Mouse (Mus musculus) E14TG2a.4 (cell line): ENCODE measurements around the gene Cfl1.

ENCODE experiments used
- H3K27me3 ChIP-seq: 2 replicates; pipeline ENCODE4 v1.6.1; 2014; ENCODE audit warnings: low read length, control low read depth; ENCODE audit not compliant: insufficient read depth
- H3K36me3 ChIP-seq: 2 replicates; pipeline ENCODE4 v1.6.1; 2014; ENCODE audit warnings: low read length, control low read depth; ENCODE audit not compliant: insufficient read depth
- H3K4me1 ChIP-seq: replicated peaks from 2 replicates; pipeline ENCODE4 v1.6.1; 2014; ENCODE audit warnings: low read depth, low read length, control low read depth
- H3K4me3 ChIP-seq: replicated peaks from 2 replicates; pipeline ENCODE4 v1.5.1; 2014; ENCODE audit warnings: mild to moderate bottlenecking, low read length
- H3K9me3 ChIP-seq: 2 replicates; pipeline ENCODE4 v1.6.1; 2014; ENCODE audit warnings: low read length, control low read depth
- CTCF ChIP-seq: conservative IDR thresholded peaks from 2 replicates; pipeline ENCODE4 v1.5.1; 2014; ENCODE audit warnings: low read length
- NANOG ChIP-seq: IDR thresholded peaks from 2 replicates; pipeline ENCODE4 v1.6.1; 2014; ENCODE audit warnings: borderline replicate concordance, low read length, mixed read lengths
- POU5F1 ChIP-seq: IDR thresholded peaks from 2 replicates; pipeline ENCODE4 v1.6.1; 2014; ENCODE audit warnings: low read length, borderline replicate concordance

Gene Cfl1

GRCm38 (mm10) chr19:5529325-5530137 lies 39.3 kb downstream of the Cfl1 start:
- peak; percentile 88 for TF ChIP-seq CTCF
- TF ChIP-seq NANOG, result no peak
- TF ChIP-seq POU5F1, result no peak
- peak overlapping the region; percentile 8; the same call in 1 of the 2 replicates for H3K4me3 ChIP-seq
- H3K27me3 ChIP-seq, result peaks cover 29% of the 10 kb centered on the region
- H3K36me3 ChIP-seq, result no peaks in the 10 kb centered on the region
- peaks cover 31% of the 10 kb centered on the region for H3K4me1 ChIP-seq
- H3K9me3 ChIP-seq, result no peaks in the 10 kb centered on the region

DNA sequence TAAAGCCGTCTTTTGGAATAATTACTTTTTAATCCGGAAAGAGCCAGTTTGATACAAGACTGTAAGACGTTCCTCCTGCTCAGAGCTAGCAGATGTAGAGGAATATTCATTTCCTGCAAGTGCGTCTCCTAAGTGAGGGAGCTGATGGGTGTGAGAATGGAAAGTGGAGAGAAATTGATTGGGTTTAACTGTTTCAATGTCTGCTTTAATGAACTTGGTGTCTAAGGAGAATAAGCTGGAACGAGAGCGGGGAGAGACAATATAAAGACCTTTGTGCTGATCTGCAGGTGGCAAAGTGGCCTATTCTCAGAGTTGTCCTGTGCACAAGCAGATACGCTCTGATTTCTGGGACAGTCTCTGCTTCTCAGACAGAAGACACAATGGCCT lies 39.9 kb downstream of the Cfl1 start:
- Histone ChIP-seq H3K4me3 (no peak overlapping the region), H3K9me3 (no peaks in the 10 kb centered on the region), H3K36me3 (no peaks in the 10 kb centered on the region), H3K4me1 (peaks cover 30% of the 10 kb centered on the region), H3K27me3 (peaks cover 29% of the 10 kb centered on the region)
- TF ChIP-seq NANOG (peak; percentile 94), POU5F1 (no peak), CTCF (no peak)

DNA sequence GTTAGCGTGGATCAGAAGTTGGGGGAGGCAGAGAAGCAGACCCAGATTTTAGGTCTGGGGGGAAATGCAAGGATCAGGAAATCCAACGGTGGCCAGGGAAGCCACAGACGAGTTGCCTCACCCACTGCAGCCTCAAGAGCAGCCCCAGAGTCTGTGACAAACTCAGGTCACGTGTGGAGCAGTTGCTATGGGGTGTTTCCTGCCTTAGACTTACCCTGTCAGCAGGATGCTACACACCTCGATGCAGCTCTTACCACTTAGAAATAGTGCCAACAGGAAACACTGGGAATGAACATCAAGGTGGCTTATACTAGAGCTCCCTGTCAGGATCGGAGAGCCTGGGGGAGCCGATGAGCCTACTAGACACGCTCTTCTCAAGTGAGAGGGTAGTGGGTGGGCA lies 42.3 kb downstream of the Cfl1 start:
- peaks cover 21% of the 10 kb centered on the region for H3K4me1 ChIP-seq
- no peaks in the 10 kb centered on the region for H3K9me3 ChIP-seq
- peaks cover 29% of the 10 kb centered on the region for H3K27me3 ChIP-seq
- no peaks in the 10 kb centered on the region for H3K36me3 ChIP-seq
- no peak overlapping the region for H3K4me3 ChIP-seq
- no peak for TF ChIP-seq CTCF
- TF ChIP-seq NANOG, result no peak
- TF ChIP-seq POU5F1, result no peak

DNA sequence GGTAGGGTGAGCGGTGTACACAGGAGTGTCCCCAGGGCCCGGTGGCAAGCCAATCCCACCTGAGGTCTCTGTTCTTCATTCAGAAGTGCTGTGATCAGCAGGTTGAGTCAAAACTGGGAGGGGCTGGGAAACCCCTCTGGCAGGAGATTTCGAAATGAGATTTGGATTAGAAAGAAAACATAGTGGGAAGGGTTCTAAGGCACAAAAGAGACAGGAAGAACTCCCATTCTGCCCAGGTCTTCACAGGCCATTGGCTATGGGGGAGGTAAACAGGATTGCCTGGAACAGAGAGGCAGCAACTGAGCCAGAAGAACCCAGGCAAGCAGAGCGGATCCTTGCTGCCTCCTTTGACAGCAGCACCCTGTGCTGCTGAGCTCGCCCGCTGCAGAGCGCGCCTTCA lies 48.5 kb downstream of the Cfl1 start:
- Histone ChIP-seq H3K4me1 (peaks cover 43% of the 10 kb centered on the region), H3K9me3 (no peaks in the 10 kb centered on the region), H3K4me3 (peak overlapping the region; percentile 32), H3K27me3 (peaks cover 25% of the 10 kb centered on the region), H3K36me3 (no peaks in the 10 kb centered on the region)
- TF ChIP-seq CTCF (no peak), NANOG (no peak), POU5F1 (no peak)

DNA sequence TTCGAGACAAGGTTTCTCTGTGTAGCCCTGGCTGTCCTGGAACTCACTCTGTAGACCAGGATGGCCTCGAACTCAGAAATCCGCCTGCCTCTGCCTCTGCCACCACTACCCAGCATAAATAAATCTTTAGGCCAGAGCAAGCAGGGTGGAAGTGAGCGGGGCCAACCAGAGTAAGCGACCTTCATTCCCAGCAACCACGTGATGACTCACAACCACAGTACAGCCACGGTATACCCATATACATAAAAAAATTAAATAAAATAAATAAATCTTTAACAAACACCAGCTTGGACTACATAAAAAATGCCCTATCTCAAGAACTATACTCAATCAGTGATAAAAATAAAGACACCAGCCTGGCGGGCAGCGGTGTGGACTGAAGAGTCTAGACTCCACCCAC lies 53.1 kb downstream of the Cfl1 start:
- H3K9me3 ChIP-seq, result no peaks in the 10 kb centered on the region
- TF ChIP-seq CTCF, result no peak
- no peak for TF ChIP-seq NANOG
- no peak for TF ChIP-seq POU5F1
- no peaks in the 10 kb centered on the region for H3K36me3 ChIP-seq
- H3K27me3 ChIP-seq, result peaks cover 16% of the 10 kb centered on the region
- H3K4me3 ChIP-seq, result no peak overlapping the region
- peaks cover 46% of the 10 kb centered on the region for H3K4me1 ChIP-seq

DNA sequence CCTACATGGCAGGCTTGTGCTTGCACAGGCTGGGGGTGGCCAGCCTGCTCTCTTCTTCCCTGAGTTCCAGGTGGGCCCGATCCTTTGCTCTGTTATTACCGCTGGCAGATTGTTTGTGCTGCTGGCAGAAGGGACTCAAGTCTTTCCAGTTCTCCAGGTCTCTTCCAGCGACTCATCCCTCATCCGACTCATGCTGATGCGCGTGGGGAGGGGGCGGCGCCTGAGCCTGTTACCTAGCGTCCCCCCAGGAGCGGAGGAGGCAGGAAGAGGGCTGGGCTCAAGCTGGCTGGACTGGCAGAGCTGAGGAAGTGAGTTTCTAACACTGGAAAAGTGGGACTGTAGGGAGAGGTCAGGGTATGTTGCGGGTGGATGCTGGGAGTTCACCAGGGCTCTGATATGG lies 53.8 kb downstream of the Cfl1 start:
- H3K4me1 ChIP-seq, result peaks cover 39% of the 10 kb centered on the region
- H3K36me3 ChIP-seq, result no peaks in the 10 kb centered on the region
- H3K4me3 ChIP-seq, result peak overlapping the region; percentile 41

More for the DNA sequence above, 53.8 kb downstream of the Cfl1 start:
- peaks cover 16% of the 10 kb centered on the region for H3K27me3 ChIP-seq
- no peaks in the 10 kb centered on the region for H3K9me3 ChIP-seq
- TF ChIP-seq CTCF, result no peak
- TF ChIP-seq POU5F1, result no peak
- no peak for TF ChIP-seq NANOG
